Mouse (Mus musculus) forebrain, embryonic 10.5 days (tissue): ENCODE data around the gene Tor2a. TPM values are rescaled to one million over a fixed set of nuclear protein-coding genes. Genes with fewer than 3 reads are reported as not detected.

Experiments
- DNase-seq: peaks from one replicate; pipeline ENCODE4 v3.0.0-alpha.2; 2017; ENCODE audit warnings: low spot score; ENCODE audit errors: extremely low spot score
- H3K27ac ChIP-seq: fragments of 300-500 bp; sonication (generic); 2 replicates; pipeline ENCODE4 v1.5.1; 2016; ENCODE audit warnings: mild to moderate bottlenecking
- H3K27me3 ChIP-seq: fragments of 300-500 bp; sonication (generic); 2 replicates; pipeline ENCODE4 v1.6.1; 2016; ENCODE audit warnings: mild to moderate bottlenecking; ENCODE audit not compliant: poor library complexity, severe bottlenecking
- H3K36me3 ChIP-seq: fragments of 300-500 bp; sonication (generic); replicated peaks from 2 replicates; pipeline ENCODE4 v1.6.1; 2016; ENCODE audit warnings: mild to moderate bottlenecking, moderate library complexity
- H3K4me1 ChIP-seq: fragments of 300-500 bp; sonication (generic); 2 replicates; pipeline ENCODE4 v1.6.1; 2016
- H3K4me3 ChIP-seq: fragments of 300-500 bp; sonication (generic); 2 replicates; pipeline ENCODE4 v1.5.1; 2016; ENCODE audit warnings: mild to moderate bottlenecking, moderate library complexity
- H3K9me3 ChIP-seq: fragments of 300-500 bp; sonication (generic); 2 replicates; pipeline ENCODE4 v1.6.1; 2016; ENCODE audit warnings: mild to moderate bottlenecking, moderate library complexity
- WGBS: fragments of 180-500 bp; shearing (Covaris S2); methylation state at CpG from one replicate; pipeline ENCODE4 v1.1.7; 2016; 5-methylcytosine and 5-hydroxymethylcytosine counted together
- microRNA counts: library from miRNA; unstranded; fragments of <30 nt; microRNA quantifications from one replicate; lab custom pipeline; 2017
- microRNA-seq: library from miRNA; unstranded; fragments of <30 nt; microRNA quantifications from one replicate; pipeline ENCODE4, GENCODE M21; 2017
- polyA plus RNA-seq: library from polyadenylated mRNA; unstranded; fragments of >200 nt; fragmentation: Nextera tagmentation; extraction: Ambion mirVana; gene quantifications from 2 replicates; pipeline ENCODE4 v1.2.1, GENCODE M21; 2016

The Tor2a gene
- polyA plus RNA-seq, 1 experiment from 2014 or later: 54.0 TPM

- no peaks in the 10 kb centered on the region for H3K27me3 ChIP-seq
- peaks cover 7% of the 10 kb centered on the region; the same call in 1 of the 2 replicates for H3K4me1 ChIP-seq
- H3K27ac ChIP-seq: no peak overlapping the region
- H3K9me3 ChIP-seq: no peaks in the 10 kb centered on the region
- no peak overlapping the region for H3K4me3 ChIP-seq
- WGBS: 94% methylated on average over 14 of the region's 14 CpGs
- DNase-seq: no peak
- peaks cover 54% of the 10 kb centered on the region for H3K36me3 ChIP-seq
Observed at GRCm38 (mm10) chr2:32808816-32809566, 52.0 kb downstream of the Tor2a start.

MicroRNAs encoded within 50 kb of the gene (microRNA counts, 519-probe panel; counts per million panel counts)
- microRNA mmu-miR-2861 (lab: Ali Mortazavi, UCI): 341 counts per million, percentile 65 among the panel's probes with 10 or more counts

Small RNA genes within 50 kb of the gene (microRNA-seq; reads per million reads assigned to microRNA genes)
- gene Mir2861 (not detected), gene Mir3960 (not detected)

Other genes with a start within 250 kb of the Tor2a start
- 7.3 and 7.8 TPM in 2 replicates for gene Fam102a, start 221.9 kb upstream of the Tor2a start, polyA plus RNA-seq
- gene Dpm2, start 186.4 kb upstream of the Tor2a start, polyA plus RNA-seq: 104 and 105 TPM in 2 replicates
- gene Pip5kl1, start 182.4 kb upstream of the Tor2a start, polyA plus RNA-seq: 1.8 TPM in 2 replicates
- gene 9430097D07Rik, start 181.6 kb upstream of the Tor2a start, polyA plus RNA-seq: 0.19 and 0.30 TPM in 2 replicates
- gene St6galnac4, start 170.1 kb upstream of the Tor2a start, polyA plus RNA-seq: 15.7 and 17.6 TPM in 2 replicates
- 13.3 and 13.8 TPM in 2 replicates for gene St6galnac6, start 157.5 kb upstream of the Tor2a start, polyA plus RNA-seq
- gene Ak1, start 135.5 kb upstream of the Tor2a start, polyA plus RNA-seq: 17.8 and 20.2 TPM in 2 replicates
- gene Eng, start 110.6 kb upstream of the Tor2a start, polyA plus RNA-seq: 24.5 and 24.7 TPM in 2 replicates
- gene Fpgs, start 53.1 kb upstream of the Tor2a start, polyA plus RNA-seq: 27.4 and 29.5 TPM in 2 replicates
- gene Cdk9, start 44.2 kb upstream of the Tor2a start, polyA plus RNA-seq: 135 and 139 TPM in 2 replicates
- gene Sh2d3c, start 36.2 kb upstream of the Tor2a start, polyA plus RNA-seq: 28.6 and 30.2 TPM in 2 replicates
- gene 6330409D20Rik, start 16.2 kb upstream of the Tor2a start, polyA plus RNA-seq: 0.69 and 1.2 TPM in 2 replicates
- 0.32 and 0.36 TPM in 2 replicates for gene Ttc16, start 18.4 kb downstream of the Tor2a start, polyA plus RNA-seq
- 4.4 and 5.1 TPM in 2 replicates for gene Ptrh1, start 18.6 kb downstream of the Tor2a start, polyA plus RNA-seq
- 1.1 and 1.2 TPM in 2 replicates for gene Cfap157, start 27.2 kb downstream of the Tor2a start, polyA plus RNA-seq
- gene Stxbp1, start 90.0 kb downstream of the Tor2a start, polyA plus RNA-seq: 18.7 and 20.8 TPM in 2 replicates
- 22.8 and 25.3 TPM in 2 replicates for gene Fam129b, start 118.9 kb downstream of the Tor2a start, polyA plus RNA-seq
- 192 and 197 TPM in 2 replicates for gene Rpl12, start 204.3 kb downstream of the Tor2a start, polyA plus RNA-seq
- gene Lrsam1, start 204.4 kb downstream of the Tor2a start, polyA plus RNA-seq: 6.6 and 8.0 TPM in 2 replicates
- 14.2 and 14.8 TPM in 2 replicates for gene Slc2a8, start 224.8 kb downstream of the Tor2a start, polyA plus RNA-seq